Mouse (Mus musculus) layer of hippocampus, adult 18-20 months (tissue): ENCODE data around the gene Agpat2. TPM values are rescaled to one million over a fixed set of nuclear protein-coding genes. Genes with fewer than 3 reads are reported as not detected.

ENCODE experiments used
- microRNA-seq, 2 experiments: library from miRNA; unstranded; fragments of <30 nt; microRNA quantifications; one replicate each; pipeline ENCODE4 v1.2.0; 2021
- total RNA-seq, 2 experiments: library from RNA; stranded (reverse); gene quantifications; 2 replicates each; pipeline ENCODE4 v1.2.3; 2021

Agpat2 gene
- total RNA-seq, 2 experiments from 2014 or later: 2.1 to 2.5 TPM

Small RNA genes within 50 kb of the gene (microRNA-seq; reads per million reads assigned to microRNA genes)
- gene Mir126a: 0 to 0.20 reads per million in 2 experiments
- 0 reads per million in 2 experiments for gene Mir126b

Other genes starting within 250 kb of the Agpat2 start
- gene Card9, start 243.5 kb downstream of the Agpat2 start, total RNA-seq: 1 to 10 TPM; 1.5 to 3.5 TPM
- 10 to 100 TPM; 58.8 to 64.6 TPM for gene Snapc4, start 223.8 kb downstream of the Agpat2 start, total RNA-seq
- gene Entr1, start 215.1 kb downstream of the Agpat2 start, total RNA-seq: 100 to 1,000 TPM; 140 to 141 TPM
- gene Pmpca, start 215.1 kb downstream of the Agpat2 start, total RNA-seq: 10 to 100 TPM; 83.4 to 91.8 TPM
- 10 to 100 TPM; 23.3 to 24.5 TPM for gene Inpp5e, start 195.2 kb downstream of the Agpat2 start, total RNA-seq
- gene Sec16a, start 159.2 kb downstream of the Agpat2 start, total RNA-seq: 10 to 100 TPM; 50.3 to 50.4 TPM
- 10 to 100 TPM; 26.4 to 26.9 TPM for gene Notch1, start 87.8 kb downstream of the Agpat2 start, total RNA-seq
- gene Egfl7, start 24.4 kb downstream of the Agpat2 start, total RNA-seq: 10 to 100 TPM; 53.5 to 59.7 TPM
- not detected for gene Gm20532, start 17.8 kb downstream of the Agpat2 start, total RNA-seq
- gene Fam69b, start 24.0 kb upstream of the Agpat2 start, total RNA-seq: 10 to 100 TPM; 67.9 to 72.8 TPM
- not detected for gene Lcn4, start 66.9 kb upstream of the Agpat2 start, total RNA-seq